Mouse (Mus musculus): ENCODE results near the gene Pdzd7.

Pdzd7 gene

GRCm38 (mm10) chr19:45045651-45046050 is at the start of gene Pdzd7:
TSS of gene Pdzd7 (minus strand) at chr19:45045717.
- no peak for DNase-seq

DNA sequence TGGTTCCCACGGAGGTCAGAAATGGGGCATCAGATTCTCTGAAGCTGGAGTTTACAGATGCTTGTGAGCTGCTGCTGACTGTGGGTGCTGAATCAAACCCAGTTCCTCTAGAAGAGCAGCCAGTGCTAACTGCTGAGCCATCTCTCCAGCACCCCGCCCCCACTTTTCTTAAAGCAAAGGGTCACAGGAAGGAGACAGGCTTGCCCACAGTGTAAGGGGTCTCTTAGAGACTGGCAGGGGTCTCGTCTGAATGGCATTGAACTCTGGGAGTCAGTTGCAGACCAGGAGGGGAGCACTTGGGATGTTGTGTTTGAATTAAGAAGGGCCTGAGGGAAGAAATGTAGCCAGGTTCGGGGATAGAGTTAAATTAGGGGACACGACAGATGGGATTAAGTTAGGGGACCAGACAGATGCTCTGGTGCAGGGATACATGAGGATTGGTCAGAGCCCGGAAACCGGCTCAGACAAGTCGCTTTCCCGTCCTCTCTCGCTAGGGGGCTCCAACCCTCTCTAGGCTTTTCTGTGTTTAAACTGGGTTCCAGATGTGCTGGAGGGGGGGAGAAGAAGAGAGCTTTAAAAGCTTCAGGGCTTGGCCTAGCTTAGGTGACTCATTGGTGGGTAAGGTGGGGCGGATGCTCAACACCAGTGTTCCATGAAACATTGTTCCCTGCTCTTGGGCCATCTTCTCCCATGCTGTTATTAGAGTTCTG is 36.5 kb upstream of the Pdzd7 start:
- no peak for DNase-seq

DNA sequence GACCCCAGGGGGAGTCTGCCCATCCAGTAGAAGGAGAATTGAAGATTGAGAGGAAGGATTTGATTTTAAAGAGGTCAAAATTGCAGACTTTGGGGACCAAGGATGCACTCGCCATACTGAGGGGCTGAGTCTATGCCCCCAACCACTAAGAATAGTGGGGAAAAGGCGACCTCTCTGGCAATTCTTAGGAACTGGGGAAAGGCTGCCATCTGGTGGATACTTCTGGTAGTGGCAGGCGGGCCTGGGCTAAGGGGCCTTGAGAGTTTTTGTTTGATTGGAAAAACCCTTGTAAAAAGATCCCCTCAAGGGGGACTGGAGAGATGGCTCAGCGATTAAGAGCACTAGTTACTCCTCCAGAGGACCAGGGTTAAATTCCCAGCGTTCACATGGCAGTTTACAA is 35.8 kb upstream of the Pdzd7 start:
- DNase-seq, result no peak

DNA sequence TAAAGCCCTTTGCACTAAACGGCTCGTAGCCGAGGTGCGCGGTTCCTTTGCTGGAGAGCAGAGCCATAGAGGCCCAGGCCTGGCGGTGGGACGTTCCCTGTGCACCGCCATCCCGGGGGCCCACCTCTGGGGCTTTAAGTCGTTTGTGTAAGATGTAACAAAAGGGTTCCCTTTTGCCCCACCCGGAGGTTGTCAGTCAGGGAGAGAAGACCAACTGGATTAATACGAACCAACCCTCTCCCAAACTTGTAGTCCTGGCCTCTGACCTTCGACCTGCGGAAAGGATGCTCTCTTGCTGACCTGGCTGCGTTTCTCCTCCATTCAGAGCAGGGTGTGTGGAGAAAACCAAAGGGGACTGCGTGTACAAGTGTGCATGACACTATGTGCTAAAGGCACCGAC is 35.2 kb upstream of the Pdzd7 start:
- DNase-seq, result no peak

DNA sequence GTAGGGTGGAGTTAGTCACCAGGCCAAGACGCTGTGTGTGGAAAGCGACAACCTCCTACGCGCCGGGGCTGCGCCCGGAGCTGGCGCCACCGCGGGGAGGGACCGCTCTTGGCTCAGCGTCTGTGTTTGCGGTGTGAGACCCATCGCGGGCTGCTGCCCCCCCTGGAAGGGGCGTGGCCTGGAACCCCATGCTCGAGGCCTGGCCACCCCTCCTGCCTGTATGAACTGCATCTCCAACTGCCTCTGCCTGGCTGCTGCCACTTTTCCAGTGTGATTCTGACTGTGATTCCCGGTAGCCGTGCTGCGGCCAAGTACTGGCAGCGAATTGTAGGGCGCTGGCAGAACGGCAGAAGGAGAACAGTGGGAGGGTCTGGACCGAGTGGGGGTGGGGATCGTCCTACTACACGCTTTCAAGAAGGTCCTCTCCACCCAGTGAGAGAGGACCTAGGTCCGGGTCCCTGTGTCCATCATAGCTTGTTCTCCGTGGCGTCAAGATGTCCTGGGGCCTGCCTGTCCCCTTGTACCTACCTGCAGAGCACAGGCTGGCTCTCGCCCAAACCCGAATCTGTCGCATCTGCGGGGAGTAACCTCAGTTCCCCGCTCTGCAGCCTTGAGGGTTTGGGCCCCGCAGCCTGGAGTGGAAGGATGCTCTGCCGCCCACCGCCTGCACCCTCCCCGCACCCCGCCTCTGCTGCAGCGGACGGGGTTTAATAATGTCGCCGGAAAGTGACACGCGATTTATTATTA is 34.4 kb upstream of the Pdzd7 start:
- peak; percentile 78 for DNase-seq

- DNase-seq, result no peak
These were observed 33.7 kb upstream of the Pdzd7 start for GRCm38 (mm10) chr19:45078971-45079764.

- no peak for DNase-seq
These were observed 32.5 kb upstream of the Pdzd7 start for GRCm38 (mm10) chr19:45077742-45078645.

GRCm38 (mm10) chr19:45076586-45077510 is 31.3 kb upstream of the Pdzd7 start:
- DNase-seq, result peak; percentile 64

GRCm38 (mm10) chr19:45076036-45076575 is 30.6 kb upstream of the Pdzd7 start:
- DNase-seq, result no peak

DNA sequence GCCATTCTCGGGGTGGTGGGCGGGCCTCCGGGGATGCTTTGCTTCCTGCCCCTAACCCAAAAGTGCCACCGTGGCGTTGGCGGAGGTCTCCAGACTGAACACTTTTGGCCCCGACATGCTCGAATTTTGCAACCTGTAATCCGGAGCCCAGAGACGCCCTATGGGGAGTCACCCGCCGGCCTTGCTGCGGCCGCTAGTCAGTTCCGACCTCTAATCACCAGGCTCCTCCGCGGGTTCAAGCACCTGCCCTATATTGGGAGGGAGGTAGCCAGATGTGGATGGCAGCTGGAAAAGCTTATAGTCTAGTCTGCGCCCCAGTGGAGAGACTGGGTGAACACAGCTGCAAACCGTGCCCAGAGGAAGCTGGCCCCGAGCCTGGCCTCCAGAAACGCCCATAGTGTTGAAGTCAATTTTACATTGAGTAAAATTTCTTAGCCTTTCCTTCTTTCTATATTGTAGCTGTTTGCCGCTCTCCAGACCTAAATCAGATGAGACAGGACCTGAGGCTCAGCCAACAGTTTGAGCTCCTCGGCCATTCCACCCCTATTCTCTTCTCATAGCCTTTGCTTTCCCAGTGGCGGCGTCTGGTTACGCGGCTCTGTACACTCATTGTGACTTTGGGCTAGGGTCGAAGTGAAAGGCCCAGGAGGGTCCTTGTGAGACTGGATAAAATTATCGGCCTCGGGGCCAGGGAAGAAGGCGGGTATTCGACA is 30.0 kb upstream of the Pdzd7 start:
- DNase-seq, result no peak

GRCm38 (mm10) chr19:45074580-45075322 is 29.2 kb upstream of the Pdzd7 start, which contains the start of gene Kazald1:
TSS of gene Kazald1 (plus strand) at chr19:45075241.
- DNase-seq, result peak; percentile 94

DNA sequence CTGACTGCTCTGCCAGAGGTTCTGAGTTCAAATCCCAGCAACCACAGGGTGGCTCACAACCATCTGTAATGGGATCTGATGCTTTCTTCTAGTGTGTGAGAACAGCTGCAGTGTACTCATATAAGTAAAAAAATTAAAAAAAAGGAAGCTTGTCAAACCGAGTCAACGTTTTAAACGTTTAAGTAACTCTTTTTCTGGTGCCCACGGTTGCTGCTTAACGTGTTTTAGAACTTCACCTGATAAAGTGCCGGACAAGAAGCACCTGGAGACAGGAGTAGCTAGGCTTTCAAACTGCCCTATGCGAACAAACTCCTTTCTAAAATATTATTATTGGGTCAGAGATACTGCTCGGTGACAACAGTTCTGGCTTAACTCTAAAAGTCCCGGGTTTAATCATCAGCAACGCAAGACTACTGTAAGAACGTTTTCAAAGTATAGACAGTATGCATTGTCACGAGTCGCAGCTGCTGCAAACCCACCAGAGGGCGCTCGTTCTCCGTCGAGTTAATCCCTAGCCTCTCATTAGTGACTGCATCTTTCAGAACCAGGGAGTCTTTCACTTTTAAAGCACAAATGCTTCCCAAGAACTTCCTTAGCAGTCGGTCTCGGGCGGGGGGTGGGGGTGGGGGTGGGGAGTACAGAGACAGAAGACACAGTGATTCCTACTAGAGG is 28.5 kb upstream of the Pdzd7 start:
- DNase-seq, result peak; percentile 68

DNA sequence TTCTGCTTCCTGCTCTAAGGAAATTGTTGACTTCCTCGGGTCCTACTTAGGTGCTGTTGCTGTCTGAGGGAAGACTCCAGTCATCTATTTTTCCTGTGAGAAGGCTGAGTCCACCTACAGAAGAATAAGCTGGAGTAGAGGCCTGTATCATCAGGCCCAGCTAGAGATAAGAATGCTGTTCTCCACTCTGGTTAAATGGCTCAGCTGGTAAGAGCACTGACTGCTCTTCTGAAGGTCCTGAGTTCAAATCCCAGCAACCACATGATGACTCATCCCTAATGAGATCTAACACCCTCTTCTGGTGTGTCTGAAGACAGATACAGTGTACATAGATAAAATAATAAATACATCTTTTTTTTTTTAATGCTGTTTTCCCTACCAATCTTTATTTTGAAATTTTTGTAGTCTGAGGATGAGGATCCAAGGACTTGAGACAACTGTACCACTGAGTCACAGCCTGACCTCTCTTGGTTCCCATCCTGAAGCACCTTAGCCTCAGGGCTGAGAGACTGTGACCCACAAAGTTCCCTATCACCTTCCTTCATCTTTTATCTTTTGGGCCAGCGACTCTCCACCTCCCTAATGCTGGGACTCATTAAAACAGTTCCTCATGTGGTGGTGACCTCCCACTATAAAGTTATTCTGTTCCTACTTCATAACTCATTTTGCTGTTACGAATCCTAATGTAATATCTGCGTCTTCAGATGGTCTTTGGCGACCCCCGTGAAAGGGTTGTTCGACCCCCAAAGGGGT is 22.4 kb upstream of the Pdzd7 start:
- DNase-seq, result no peak

DNA sequence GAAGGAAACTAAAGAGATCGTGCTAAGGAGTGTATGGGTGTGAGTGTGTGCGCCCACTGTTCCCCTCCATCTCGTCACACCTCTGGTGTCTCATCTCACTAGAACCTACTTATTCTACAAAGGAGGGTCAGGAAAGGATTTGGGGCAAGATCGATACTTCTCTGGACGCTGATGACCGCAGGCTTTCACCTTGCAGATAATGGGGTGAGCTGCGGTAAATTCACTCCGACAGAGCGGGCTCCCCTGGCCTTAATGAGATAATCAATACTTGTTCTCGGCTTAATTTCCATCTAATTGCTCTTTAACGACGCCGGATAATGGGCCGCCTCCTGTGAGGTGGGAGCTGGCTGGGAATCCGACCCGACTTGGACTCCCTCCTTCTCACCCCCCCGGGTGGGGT is 21.7 kb upstream of the Pdzd7 start:
- DNase-seq, result no peak

DNA sequence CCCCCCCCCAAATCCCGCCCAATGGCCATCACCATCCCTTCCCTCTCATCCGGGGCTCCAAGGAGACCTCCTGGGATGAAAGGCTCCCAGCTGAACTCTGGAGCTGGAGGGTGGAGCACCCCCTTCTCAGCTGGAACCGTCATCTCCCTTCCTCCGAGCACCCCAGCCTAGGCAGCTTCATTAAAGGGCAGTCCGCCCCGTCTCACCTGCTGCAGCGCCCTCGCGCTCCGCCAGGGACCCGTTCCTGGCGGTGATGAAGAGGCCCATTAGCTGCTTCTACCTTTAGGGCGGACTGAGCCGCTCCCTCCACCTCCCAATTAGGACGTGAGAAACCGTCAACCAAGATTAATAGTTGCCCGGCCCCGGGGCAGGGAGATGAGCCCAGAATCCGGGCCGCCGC is 19.7 kb upstream of the Pdzd7 start:
- no peak for DNase-seq

DNA sequence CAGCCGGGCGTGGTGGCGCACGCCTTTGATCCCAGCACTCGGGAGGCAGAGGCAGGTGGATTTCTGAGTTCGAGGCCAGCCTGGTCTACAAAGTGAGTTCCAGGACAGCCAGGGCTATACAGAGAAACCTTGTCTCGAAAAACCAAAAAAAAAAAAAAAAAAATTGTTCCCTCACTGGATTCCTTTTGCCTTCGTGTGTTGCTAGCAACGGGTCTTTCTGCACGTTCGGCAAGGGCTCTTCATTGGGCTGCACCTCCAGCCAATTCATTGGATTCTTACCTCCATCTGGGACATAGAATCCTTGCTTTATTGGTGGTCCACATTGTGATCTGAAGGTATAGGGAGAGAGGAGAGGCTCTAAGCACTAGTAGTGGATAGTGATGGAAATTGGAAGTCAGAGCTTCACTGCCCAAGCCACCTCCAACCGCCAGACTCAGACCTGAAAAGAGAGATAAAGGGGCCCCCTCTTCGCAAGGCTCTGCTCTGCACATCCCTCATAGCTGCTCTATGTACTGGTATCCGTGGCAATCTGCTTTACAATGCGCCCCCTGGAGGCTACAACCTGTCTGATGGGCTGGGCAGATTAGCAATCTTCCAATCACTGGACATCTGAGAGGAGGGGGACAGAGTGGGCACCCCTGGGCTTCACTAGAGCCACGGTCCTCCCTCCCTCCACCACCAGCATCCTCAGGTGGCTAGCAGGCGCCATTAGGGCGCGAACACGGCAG is 18.2 kb upstream of the Pdzd7 start:
- peak; percentile 49 for DNase-seq

DNA sequence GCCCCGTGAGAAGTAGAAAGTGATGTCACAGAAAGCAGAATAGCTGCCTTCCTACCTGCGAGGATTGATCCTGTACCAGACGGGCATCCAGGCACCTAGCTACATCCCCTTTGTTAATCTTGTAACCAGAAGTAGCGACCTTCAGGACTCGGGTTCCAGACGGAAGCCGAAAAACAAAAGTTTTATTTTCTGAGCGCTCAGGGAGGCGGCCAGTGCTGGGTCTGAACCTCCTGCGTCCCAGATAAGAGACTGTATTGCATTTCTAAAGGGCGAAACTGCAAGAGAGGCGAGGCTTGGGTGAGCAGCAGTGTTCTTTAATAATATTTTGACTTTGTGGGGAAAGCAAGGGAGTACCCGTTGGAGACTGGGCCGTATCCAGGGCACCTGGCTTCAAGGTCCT is 13.3 kb upstream of the Pdzd7 start:
- no peak for DNase-seq

All from right cerebral cortex, adult 18-20 months (tissue).